Mouse (Mus musculus) ES-CJ7 (cell line): ENCODE data around the gene Map3k6.

ENCODE experiments used
- DNase-seq: peaks from one replicate; pipeline ENCODE4 v3.0.0; 2011; ENCODE audit warnings: low read depth, low spot score

Map3k6 gene

GRCm38 (mm10) chr4:133240490-133240921 is at the start of gene Map3k6:
TSS of gene Map3k6 (plus strand) at chr4:133240818.
- peak; percentile 60 for DNase-seq

- DNase-seq: no peak
Observed at GRCm38 (mm10) chr4:133194482-133194881, 46.1 kb upstream of the Map3k6 start.

- DNase-seq: no peak
Observed at GRCm38 (mm10) chr4:133195014-133195413, 45.6 kb upstream of the Map3k6 start.

- no peak for DNase-seq
Observed at GRCm38 (mm10) chr4:133196136-133196535, 44.5 kb upstream of the Map3k6 start.

- DNase-seq: no peak
Observed at GRCm38 (mm10) chr4:133196852-133197251, 43.8 kb upstream of the Map3k6 start.

GRCm38 (mm10) chr4:133197355-133197754 is 43.3 kb upstream of the Map3k6 start:
- DNase-seq: no peak

GRCm38 (mm10) chr4:133197801-133198286 is 42.8 kb upstream of the Map3k6 start:
- DNase-seq: no peak

GRCm38 (mm10) chr4:133198337-133199180 is 42.1 kb upstream of the Map3k6 start:
- DNase-seq: no peak

GRCm38 (mm10) chr4:133199743-133200142 is 40.9 kb upstream of the Map3k6 start:
- no peak for DNase-seq

- DNase-seq: no peak
Observed at GRCm38 (mm10) chr4:133200343-133200742, 40.3 kb upstream of the Map3k6 start.

- DNase-seq: peak; percentile 48
Observed at GRCm38 (mm10) chr4:133201006-133201771, 39.4 kb upstream of the Map3k6 start.

GRCm38 (mm10) chr4:133202254-133202653 is 38.4 kb upstream of the Map3k6 start:
- DNase-seq: no peak

- no peak for DNase-seq
Observed at GRCm38 (mm10) chr4:133203591-133203990, 37.0 kb upstream of the Map3k6 start.

GRCm38 (mm10) chr4:133204379-133204778 is 36.2 kb upstream of the Map3k6 start:
- DNase-seq: no peak

GRCm38 (mm10) chr4:133209366-133209765 is 31.3 kb upstream of the Map3k6 start:
- peak; percentile 63 for DNase-seq

- DNase-seq: no peak
Observed at GRCm38 (mm10) chr4:133210023-133210787, 30.4 kb upstream of the Map3k6 start.

- DNase-seq: no peak
Observed at GRCm38 (mm10) chr4:133210788-133211390, 29.7 kb upstream of the Map3k6 start.

- no peak for DNase-seq
Observed at GRCm38 (mm10) chr4:133211751-133212561, 28.7 kb upstream of the Map3k6 start, which contains the start of the genes Cd164l2 and Gpr3. TSS of gene Cd164l2 (plus strand) at chr4:133212131. TSS of gene Gpr3 (minus strand) at chr4:133212536.

GRCm38 (mm10) chr4:133212562-133213267 is 27.9 kb upstream of the Map3k6 start:
- DNase-seq: peak; percentile 72

- peak; percentile 71 for DNase-seq
Observed at GRCm38 (mm10) chr4:133213268-133213590, 27.4 kb upstream of the Map3k6 start.
